Mouse (Mus musculus): Measurements from ENCODE around the gene Ppp3r2. TPM values are rescaled to one million over a fixed set of nuclear protein-coding genes. Genes with fewer than 3 reads are reported as not detected.
A peak's percentile ranks its signal among the peaks of the same experiment; 100 is the strongest.

Ppp3r2 gene
- polyA plus RNA-seq (2015; fragmentation: Nextera tagmentation; extraction: Ambion mirVana): 0.18 and 0.25 TPM in 2 replicates

GRCm38 (mm10) chr4:49681812-49682211, at the start of gene Ppp3r2:
TSS of gene Ppp3r2 (minus strand) at chr4:49682024.
- Histone ChIP-seq H3K4me3 (no peak within 1 kb of the TSS), H3K4me1 (replicated peaks) (no peaks in the 10 kb centered on the region), H3K27me3 (no peaks in the 10 kb centered on the region), H3K9me3 (no peaks in the 10 kb centered on the region), H3K9ac (no peak within 1 kb of the TSS), H3K27ac (replicated peaks) (no peak within 1 kb of the TSS), H3K36me3 (no peaks in the 10 kb centered on the region), H3K4me2 (no peak within 1 kb of the TSS)
- ATAC-seq (ENCODE audit: low read depth): no peak
- WGBS: 91% methylated on average over 13 of the region's 13 CpGs

GRCm38 (mm10) chr4:49729326-49729725, 47.5 kb upstream of the Ppp3r2 start:
- peak; percentile 53; the same call in 1 of the 2 replicates for ATAC-seq (ENCODE audit: low read depth)
- H3K27ac ChIP-seq (replicated peaks): no peak overlapping the region
- H3K4me3 ChIP-seq: no peak overlapping the region
- H3K4me2 ChIP-seq: no peak overlapping the region
- H3K27me3 ChIP-seq: no peaks in the 10 kb centered on the region
- WGBS: 56% methylated on average over 3 of the region's 3 CpGs
- peaks cover 4% of the 10 kb centered on the region; the same call in 1 of the 2 replicates for H3K4me1 ChIP-seq (replicated peaks)
- H3K36me3 ChIP-seq: no peaks in the 10 kb centered on the region
- no peaks in the 10 kb centered on the region for H3K9me3 ChIP-seq
- H3K9ac ChIP-seq: no peak overlapping the region

DNA sequence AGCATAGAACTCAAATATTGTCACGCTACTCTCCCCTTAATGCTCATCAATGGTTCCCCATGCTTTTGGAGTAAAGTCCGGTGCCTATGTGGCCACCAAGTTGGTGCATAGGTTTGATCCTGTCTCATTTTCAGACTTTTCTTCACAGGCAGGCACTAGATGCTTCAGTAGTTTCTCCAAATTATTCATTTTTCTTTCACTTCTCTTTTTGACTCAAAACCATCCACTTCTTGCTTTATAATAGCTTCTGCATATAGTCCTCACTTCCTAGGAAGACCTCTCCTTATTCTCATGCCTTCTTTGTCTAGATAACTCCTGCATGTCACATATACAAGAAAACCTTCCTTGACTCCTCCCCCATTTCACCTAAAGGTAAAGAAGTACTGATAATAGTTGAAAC, 42.1 kb upstream of the Ppp3r2 start:
- Histone ChIP-seq H3K4me3 (no peak overlapping the region), H3K27me3 (no peaks in the 10 kb centered on the region), H3K9me3 (no peaks in the 10 kb centered on the region), H3K36me3 (no peaks in the 10 kb centered on the region), H3K9ac (no peak overlapping the region), H3K4me2 (no peak overlapping the region), H3K4me1 (replicated peaks) (no peaks in the 10 kb centered on the region), H3K27ac (replicated peaks) (no peak overlapping the region)
- 96% methylated on average over 2 of the region's 2 CpGs for WGBS
- ATAC-seq (ENCODE audit: low read depth): no peak

- no peak for ATAC-seq (ENCODE audit: low read depth)
- H3K9ac ChIP-seq: no peak overlapping the region
- no peak overlapping the region for H3K4me3 ChIP-seq
- no peaks in the 10 kb centered on the region for H3K27me3 ChIP-seq
- 79% methylated on average over 12 of the region's 12 CpGs for WGBS
- no peak overlapping the region for H3K27ac ChIP-seq (replicated peaks)
- H3K4me2 ChIP-seq: no peak overlapping the region
- H3K9me3 ChIP-seq: no peaks in the 10 kb centered on the region
- H3K36me3 ChIP-seq: no peaks in the 10 kb centered on the region
- H3K4me1 ChIP-seq (replicated peaks): peaks cover 7% of the 10 kb centered on the region
These were observed 9.8 kb upstream of the Ppp3r2 start for GRCm38 (mm10) chr4:49691405-49692194.

DNA sequence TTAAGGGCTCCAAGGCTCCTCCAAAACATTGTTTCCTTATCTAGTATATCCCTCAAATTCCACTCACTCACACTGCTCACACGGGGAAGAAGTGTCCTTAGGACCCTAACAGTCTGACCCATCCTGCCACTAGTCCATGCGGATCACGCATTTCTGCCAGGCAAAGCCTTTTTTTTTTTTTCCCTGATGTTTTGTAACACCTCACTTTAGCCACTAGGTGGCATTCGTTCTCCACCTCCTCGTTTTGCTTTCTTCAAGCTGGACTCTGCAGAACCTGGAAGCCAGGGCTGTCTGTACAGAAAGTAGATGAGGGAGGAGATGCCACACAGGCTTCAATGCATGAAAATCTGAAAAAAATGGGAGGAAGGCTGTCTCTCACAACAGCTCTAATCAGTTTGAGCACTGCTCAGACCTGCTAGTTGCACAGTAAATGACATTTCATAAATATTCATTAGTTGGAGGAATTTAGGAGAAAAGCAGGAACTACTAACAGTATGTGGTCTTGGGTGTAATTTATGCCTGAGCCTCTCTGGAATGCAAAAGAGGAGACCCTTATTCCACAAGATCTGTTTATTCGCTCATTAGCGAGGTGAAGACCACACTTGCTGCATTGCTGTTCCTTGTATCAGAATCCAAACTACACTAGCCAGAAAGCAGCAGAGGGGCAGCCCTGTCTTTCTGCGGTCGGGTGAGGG, 6.9 kb upstream of the Ppp3r2 start:
- Histone ChIP-seq H3K27ac (replicated peaks) (0 out of 2 replicates have a peak overlapping the region, but pooled peaks have one; percentile 23), H3K4me3 (no peak overlapping the region), H3K9me3 (no peaks in the 10 kb centered on the region), H3K9ac (no peak overlapping the region), H3K4me1 (replicated peaks) (peaks cover 7% of the 10 kb centered on the region), H3K36me3 (no peaks in the 10 kb centered on the region), H3K4me2 (peak overlapping the region; percentile 22; the same call in 1 of the 2 replicates), H3K27me3 (no peaks in the 10 kb centered on the region)
- peak; percentile 92 for ATAC-seq (ENCODE audit: low read depth)
- 14% methylated on average over 9 of the region's 9 CpGs for WGBS

GRCm38 (mm10) chr4:49680171-49680875, 1.5 kb downstream of the Ppp3r2 start:
- no peak for ATAC-seq (ENCODE audit: low read depth)
- Histone ChIP-seq H3K27ac (replicated peaks) (no peak overlapping the region), H3K27me3 (no peaks in the 10 kb centered on the region), H3K9me3 (no peaks in the 10 kb centered on the region), H3K36me3 (no peaks in the 10 kb centered on the region), H3K4me2 (no peak overlapping the region), H3K4me1 (replicated peaks) (no peaks in the 10 kb centered on the region), H3K4me3 (no peak overlapping the region), H3K9ac (no peak overlapping the region)
- WGBS: 92% methylated on average over 11 of the region's 11 CpGs

- Histone ChIP-seq H3K4me2 (no peak overlapping the region), H3K9me3 (no peaks in the 10 kb centered on the region), H3K27me3 (no peaks in the 10 kb centered on the region), H3K4me3 (no peak overlapping the region), H3K9ac (no peak overlapping the region), H3K36me3 (no peaks in the 10 kb centered on the region), H3K27ac (replicated peaks) (no peak overlapping the region), H3K4me1 (replicated peaks) (no peaks in the 10 kb centered on the region)
- 78% methylated on average over 7 of the region's 7 CpGs for WGBS
- ATAC-seq (ENCODE audit: low read depth): no peak
These were observed 5.0 kb downstream of the Ppp3r2 start for GRCm38 (mm10) chr4:49676790-49677189.

GRCm38 (mm10) chr4:49676071-49676470, 5.8 kb downstream of the Ppp3r2 start:
- no peak overlapping the region for H3K27ac ChIP-seq (replicated peaks)
- H3K4me2 ChIP-seq: no peak overlapping the region
- H3K4me3 ChIP-seq: no peak overlapping the region
- no peaks in the 10 kb centered on the region for H3K36me3 ChIP-seq
- H3K27me3 ChIP-seq: no peaks in the 10 kb centered on the region
- no peaks in the 10 kb centered on the region for H3K9me3 ChIP-seq
- no peaks in the 10 kb centered on the region for H3K4me1 ChIP-seq (replicated peaks)
- WGBS: 94% methylated on average over 6 of the region's 6 CpGs
- no peak for ATAC-seq (ENCODE audit: low read depth)
- no peak overlapping the region for H3K9ac ChIP-seq

GRCm38 (mm10) chr4:49664850-49665249, 17.0 kb downstream of the Ppp3r2 start:
- Histone ChIP-seq H3K9ac (no peak overlapping the region), H3K36me3 (peaks cover 39% of the 10 kb centered on the region), H3K4me2 (no peak overlapping the region), H3K27ac (replicated peaks) (no peak overlapping the region), H3K4me1 (replicated peaks) (no peaks in the 10 kb centered on the region), H3K4me3 (no peak overlapping the region), H3K27me3 (no peaks in the 10 kb centered on the region), H3K9me3 (no peaks in the 10 kb centered on the region)
- ATAC-seq (ENCODE audit: low read depth): no peak
- 93% methylated on average over 5 of the region's 5 CpGs for WGBS

DNA sequence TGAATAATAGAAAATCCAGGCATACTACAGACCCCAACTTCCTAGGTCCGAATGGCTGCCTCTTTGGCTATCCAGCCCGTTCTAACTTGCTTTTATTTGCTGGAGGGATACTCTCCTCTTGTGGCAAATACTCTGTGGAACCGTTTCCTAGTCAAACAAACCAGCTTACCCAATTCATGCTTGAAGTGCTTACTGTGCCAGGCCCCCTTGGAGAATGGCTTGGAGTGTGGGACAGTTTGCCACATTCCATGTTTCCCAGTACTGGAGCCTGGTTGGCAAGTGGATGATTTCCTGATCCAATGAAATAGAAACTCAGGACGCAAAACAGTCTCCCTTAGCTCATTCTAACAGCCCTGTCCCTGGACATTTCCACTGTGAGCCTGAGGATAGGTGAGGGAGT, 19.6 kb downstream of the Ppp3r2 start:
- Histone ChIP-seq H3K9me3 (no peaks in the 10 kb centered on the region), H3K4me2 (no peak overlapping the region), H3K4me3 (no peak overlapping the region), H3K36me3 (peaks cover 53% of the 10 kb centered on the region), H3K4me1 (replicated peaks) (no peaks in the 10 kb centered on the region), H3K9ac (no peak overlapping the region), H3K27ac (replicated peaks) (no peak overlapping the region), H3K27me3 (no peaks in the 10 kb centered on the region)
- ATAC-seq (ENCODE audit: low read depth): no peak
- WGBS: 94% methylated on average over 4 of the region's 4 CpGs

GRCm38 (mm10) chr4:49661664-49662063, 20.2 kb downstream of the Ppp3r2 start:
- Histone ChIP-seq H3K4me3 (no peak overlapping the region), H3K27ac (replicated peaks) (no peak overlapping the region), H3K9me3 (no peaks in the 10 kb centered on the region), H3K4me2 (no peak overlapping the region), H3K27me3 (no peaks in the 10 kb centered on the region), H3K36me3 (peaks cover 58% of the 10 kb centered on the region), H3K9ac (no peak overlapping the region), H3K4me1 (replicated peaks) (no peaks in the 10 kb centered on the region)
- no peak for ATAC-seq (ENCODE audit: low read depth)
- 97% methylated on average over 9 of the region's 9 CpGs for WGBS

DNA sequence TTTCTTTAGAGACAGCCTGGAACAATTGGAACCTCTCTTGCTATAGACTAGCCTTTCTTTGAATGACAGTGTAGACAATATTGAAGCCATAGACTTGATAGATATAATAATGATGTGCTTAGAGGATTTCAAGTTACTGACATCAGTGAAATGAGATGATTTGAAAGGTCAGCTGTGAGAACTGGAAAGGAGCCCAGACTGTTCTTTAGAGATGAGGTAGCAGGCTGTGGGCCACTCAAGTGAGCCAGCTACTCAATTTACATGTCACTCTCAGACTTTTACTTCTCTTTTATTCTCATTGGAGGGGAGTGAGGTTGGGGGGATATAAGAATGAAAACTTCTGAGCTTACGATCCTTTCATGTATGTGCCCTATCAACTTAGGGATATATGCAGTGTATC, 22.4 kb downstream of the Ppp3r2 start:
- ATAC-seq (ENCODE audit: low read depth): 0 out of 2 replicates have a peak, but pooled peaks have one; percentile 11
- Histone ChIP-seq H3K4me2 (no peak overlapping the region), H3K9me3 (no peaks in the 10 kb centered on the region), H3K36me3 (peaks cover 67% of the 10 kb centered on the region), H3K27me3 (no peaks in the 10 kb centered on the region), H3K9ac (no peak overlapping the region), H3K27ac (replicated peaks) (no peak overlapping the region), H3K4me1 (replicated peaks) (no peaks in the 10 kb centered on the region), H3K4me3 (no peak overlapping the region)
- 89% methylated on average over 1 of the region's 1 CpGs for WGBS

Data from neural tube, embryonic 13.5 days (tissue).